Mouse (Mus musculus): Measurements from ENCODE around the gene Cd79a.

The Cd79a gene

GRCm38 (mm10) chr7:24897224-24897623, at the start of gene Cd79a:
TSS of gene Cd79a (plus strand) at chr7:24897381.
- in situ Hi-C loops (cut with MboI, MseI) = no loop called here

- in situ Hi-C loops (cut with MboI, MseI) = loop anchor here in 1 of 2 experiments (10.0 kb wide), 1 partner anchor 205 kb away; no protein-coding TSS in a partner anchor
These were observed 47.0 kb upstream of the Cd79a start for GRCm38 (mm10) chr7:24850162-24850561.

- in situ Hi-C loops (cut with MboI, MseI) = loop anchor here in 1 of 2 experiments (10.0 kb wide), 1 partner anchor 204 kb away; no protein-coding TSS in a partner anchor
These were observed 46.3 kb upstream of the Cd79a start for GRCm38 (mm10) chr7:24850899-24851303.

- in situ Hi-C loops (cut with MboI, MseI) = loop anchor here in 1 of 2 experiments (10.0 kb wide), 1 partner anchor 203 kb away; no protein-coding TSS in a partner anchor
These were observed 45.4 kb upstream of the Cd79a start for GRCm38 (mm10) chr7:24851596-24852325.

GRCm38 (mm10) chr7:24852557-24853232, 44.5 kb upstream of the Cd79a start:
- in situ Hi-C loops (cut with MboI, MseI) = loop anchor here in 1 of 2 experiments (10.0 kb wide), 1 partner anchor 202 kb away; no protein-coding TSS in a partner anchor

- in situ Hi-C loops (cut with MboI, MseI) = loop anchor here in 1 of 2 experiments (10.0 kb wide), 1 partner anchor 202 kb away; no protein-coding TSS in a partner anchor
These were observed 44.0 kb upstream of the Cd79a start for GRCm38 (mm10) chr7:24853233-24853563.

GRCm38 (mm10) chr7:24853695-24854094, 43.5 kb upstream of the Cd79a start:
- in situ Hi-C loops (cut with MboI, MseI) = loop anchor here in 1 of 2 experiments (10.0 kb wide), 1 partner anchor 201 kb away; no protein-coding TSS in a partner anchor

- in situ Hi-C loops (cut with MboI, MseI) = loop anchor here in 1 of 2 experiments (10.0 kb wide), 1 partner anchor 198 kb away; no protein-coding TSS in a partner anchor
These were observed 40.6 kb upstream of the Cd79a start for GRCm38 (mm10) chr7:24856460-24857120.

GRCm38 (mm10) chr7:24859234-24859633, 37.9 kb upstream of the Cd79a start:
- in situ Hi-C loops (cut with MboI, MseI) = loop anchor here in 1 of 2 experiments (10.0 kb wide), 1 partner anchor 196 kb away; no protein-coding TSS in a partner anchor

- in situ Hi-C loops (cut with MboI, MseI) = no loop called here
These were observed 35.3 kb upstream of the Cd79a start, which contains the start of gene Gm9844 for GRCm38 (mm10) chr7:24861913-24862312. TSS of gene Gm9844 (plus strand) at chr7:24862213.

- in situ Hi-C loops (cut with MboI, MseI) = no loop called here
These were observed 34.3 kb upstream of the Cd79a start for GRCm38 (mm10) chr7:24862853-24863252.

GRCm38 (mm10) chr7:24864156-24864555, 33.0 kb upstream of the Cd79a start:
- in situ Hi-C loops (cut with MboI, MseI) = no loop called here

- in situ Hi-C loops (cut with MboI, MseI) = no loop called here
These were observed 28.1 kb upstream of the Cd79a start for GRCm38 (mm10) chr7:24869080-24869479.

GRCm38 (mm10) chr7:24869532-24870165, 27.5 kb upstream of the Cd79a start, which contains the start of the genes Lypd4 and Dmrtc2:
TSS of gene Lypd4 (minus strand) at chr7:24869941.
TSS of gene Dmrtc2 (plus strand) at chr7:24870057.
- in situ Hi-C loops (cut with MboI, MseI) = no loop called here

- in situ Hi-C loops (cut with MboI, MseI) = no loop called here
These were observed 19.6 kb upstream of the Cd79a start for GRCm38 (mm10) chr7:24877588-24877987.

- in situ Hi-C loops (cut with MboI, MseI) = loop anchor here in 1 of 2 experiments (5.0 to 10.0 kb wide), 2 partner anchors 62 to 495 kb away; no protein-coding TSS in a partner anchor
These were observed 17.6 kb upstream of the Cd79a start for GRCm38 (mm10) chr7:24879620-24880019.

GRCm38 (mm10) chr7:24882416-24883199, 14.6 kb upstream of the Cd79a start:
- in situ Hi-C loops (cut with MboI, MseI) = loop anchor here in 1 of 2 experiments (5.0 to 10.0 kb wide), 2 partner anchors 65 to 498 kb away; no protein-coding TSS in a partner anchor

GRCm38 (mm10) chr7:24883896-24884692, 13.1 kb upstream of the Cd79a start, which contains the start of gene Rps19:
TSS of gene Rps19 (plus strand) at chr7:24884371.
- in situ Hi-C loops (cut with MboI, MseI) = loop anchor here in 1 of 2 experiments (5.0 to 10.0 kb wide), 2 partner anchors 67 to 499 kb away; no protein-coding TSS in a partner anchor
